Mouse (Mus musculus): ENCODE results near the gene Slc36a1. TPM values are rescaled to one million over a fixed set of nuclear protein-coding genes. Genes with fewer than 3 reads are reported as not detected.

Gene Slc36a1
- total RNA-seq, 1 experiment from 2014 or later: 2.7 TPM

DNA sequence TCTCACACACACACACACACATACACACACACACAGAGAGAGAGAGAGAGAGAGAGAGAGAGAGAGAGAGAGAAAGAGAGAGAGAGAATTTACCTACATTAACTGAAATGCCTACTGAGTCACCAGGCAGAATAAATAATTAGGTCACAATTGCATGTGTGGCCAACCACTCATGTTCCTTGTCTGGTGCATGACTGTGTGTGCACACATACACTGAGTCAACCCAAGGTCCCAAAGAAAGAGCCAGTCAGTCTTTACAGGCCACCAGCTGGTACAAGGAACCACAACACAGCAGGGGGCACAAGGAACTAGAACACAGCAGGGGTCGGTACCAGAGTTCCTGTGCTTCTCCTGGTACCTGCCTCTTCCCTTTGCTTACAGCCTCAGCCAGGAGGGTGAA lies 32.7 kb downstream of the Slc36a1 start:
- ATAC-seq (replicated peaks in 1 of 2; ENCODE audit: insufficient read depth in 1 of 2, low FRiP score in 2 of 2, low TSS enrichment in 1 of 2, low read depth in 1 of 2, poor library complexity in 2 of 2, severe bottlenecking in 2 of 2): no peak

DNA sequence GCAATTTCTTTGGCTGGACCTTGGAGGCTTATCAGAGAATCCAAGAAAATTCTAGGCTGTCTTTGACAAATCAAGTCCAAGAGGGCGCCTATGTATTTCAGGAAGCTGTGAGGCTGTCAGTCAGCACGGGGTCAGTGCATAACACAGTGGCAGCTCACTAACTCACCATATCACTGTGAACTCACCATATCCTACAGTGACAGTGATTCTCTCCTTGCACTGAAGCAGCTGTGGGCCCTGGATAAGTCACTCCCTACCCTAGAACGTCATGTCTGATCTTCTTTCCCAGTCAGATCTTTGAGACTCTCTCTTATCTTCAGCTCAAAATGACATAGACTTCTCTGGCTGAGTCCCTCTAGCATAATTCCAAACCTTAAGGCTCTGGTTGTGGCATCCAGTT lies 35.3 kb downstream of the Slc36a1 start:
- no peak for ATAC-seq (replicated peaks in 1 of 2; ENCODE audit: insufficient read depth in 1 of 2, low FRiP score in 2 of 2, low TSS enrichment in 1 of 2, low read depth in 1 of 2, poor library complexity in 2 of 2, severe bottlenecking in 2 of 2)

DNA sequence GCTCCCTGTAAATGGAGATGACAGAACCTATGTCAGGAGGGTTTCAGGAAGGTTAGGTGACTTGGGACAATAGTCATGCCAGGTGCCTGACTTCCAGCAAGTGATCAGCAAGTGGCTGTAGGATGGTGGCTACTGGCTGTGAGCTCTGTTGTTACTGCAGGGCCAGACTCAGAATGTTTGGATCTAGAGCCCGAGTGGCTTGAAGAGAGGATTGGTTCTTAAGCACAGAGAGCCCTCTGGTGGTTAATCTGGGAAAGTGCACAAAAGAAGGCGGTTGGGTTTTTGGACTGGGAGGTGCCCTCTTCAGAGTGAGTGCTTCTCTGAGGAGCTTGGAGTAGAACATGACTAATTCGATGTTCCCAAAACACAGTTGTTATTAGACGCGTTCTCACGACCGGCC lies 36.4 kb downstream of the Slc36a1 start:
- peak; percentile 76 to 84 for ATAC-seq (replicated peaks in 1 of 2; ENCODE audit: insufficient read depth in 1 of 2, low FRiP score in 2 of 2, low TSS enrichment in 1 of 2, low read depth in 1 of 2, poor library complexity in 2 of 2, severe bottlenecking in 2 of 2)

DNA sequence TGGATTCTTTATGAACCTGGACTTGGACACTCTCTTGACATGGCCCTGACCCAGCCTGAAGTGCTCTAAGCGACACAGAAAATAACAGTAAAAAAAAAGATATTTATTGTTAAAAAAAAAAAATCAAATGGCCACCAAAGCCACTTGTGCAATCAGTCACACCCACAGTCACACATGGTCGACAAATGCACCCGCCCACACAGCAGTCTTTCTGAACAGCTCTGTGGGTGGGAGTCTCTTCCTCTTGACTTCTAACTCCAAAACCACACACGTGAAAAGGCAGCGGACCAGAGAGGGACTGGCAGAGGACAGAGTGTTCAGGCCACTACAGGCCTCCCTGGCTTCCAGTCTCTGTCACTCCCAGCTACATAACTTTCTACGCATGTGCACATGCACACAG lies 46.4 kb downstream of the Slc36a1 start:
- 0 out of 4 replicates have a peak, but pooled peaks of 1 of the 2 experiments have one; percentile 49 for ATAC-seq (replicated peaks in 1 of 2; ENCODE audit: insufficient read depth in 1 of 2, low FRiP score in 2 of 2, low TSS enrichment in 1 of 2, low read depth in 1 of 2, poor library complexity in 2 of 2, severe bottlenecking in 2 of 2)

DNA sequence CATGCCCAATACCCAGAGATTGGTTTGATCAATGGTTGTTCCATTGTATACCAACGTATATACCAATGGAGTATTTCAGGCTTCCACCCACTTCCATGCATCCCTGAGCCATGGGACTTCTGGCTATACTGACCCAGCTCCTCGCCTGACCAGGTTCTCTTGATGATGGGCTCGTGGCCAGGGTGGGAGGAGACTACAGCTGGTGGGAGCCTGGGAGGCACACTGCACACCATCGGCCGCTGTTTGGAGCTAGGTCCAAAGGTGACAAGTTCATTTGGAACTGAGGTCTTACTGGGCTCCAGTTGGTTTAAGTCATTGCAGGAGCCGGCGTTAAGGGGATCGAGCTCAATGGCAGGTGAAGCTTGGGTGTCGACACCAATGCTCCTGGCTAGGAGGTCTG lies 49.2 kb downstream of the Slc36a1 start:
- no peak for ATAC-seq (replicated peaks in 1 of 2; ENCODE audit: insufficient read depth in 1 of 2, low FRiP score in 2 of 2, low TSS enrichment in 1 of 2, low read depth in 1 of 2, poor library complexity in 2 of 2, severe bottlenecking in 2 of 2)

DNA sequence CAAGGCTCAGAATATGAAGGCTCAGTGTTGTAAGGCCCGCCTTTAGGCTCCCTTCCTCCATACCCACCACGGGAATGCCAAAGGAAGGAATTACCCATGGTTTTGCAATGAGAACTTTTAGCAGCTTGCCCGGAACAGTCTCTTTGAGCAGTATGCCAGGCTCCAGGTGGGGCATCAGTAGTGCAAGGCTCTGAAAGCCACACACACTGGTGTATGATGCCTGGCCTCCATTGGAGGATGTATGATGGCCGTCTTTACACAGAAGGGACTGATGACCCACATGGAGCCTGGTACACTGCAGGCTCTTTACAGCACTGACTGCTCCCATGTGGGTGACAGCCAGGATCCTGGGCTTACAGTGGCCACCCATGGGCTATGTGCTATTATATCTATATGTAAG lies 57.0 kb downstream of the Slc36a1 start:
- no peak for ATAC-seq (replicated peaks in 1 of 2; ENCODE audit: insufficient read depth in 1 of 2, low FRiP score in 2 of 2, low TSS enrichment in 1 of 2, low read depth in 1 of 2, poor library complexity in 2 of 2, severe bottlenecking in 2 of 2)

DNA sequence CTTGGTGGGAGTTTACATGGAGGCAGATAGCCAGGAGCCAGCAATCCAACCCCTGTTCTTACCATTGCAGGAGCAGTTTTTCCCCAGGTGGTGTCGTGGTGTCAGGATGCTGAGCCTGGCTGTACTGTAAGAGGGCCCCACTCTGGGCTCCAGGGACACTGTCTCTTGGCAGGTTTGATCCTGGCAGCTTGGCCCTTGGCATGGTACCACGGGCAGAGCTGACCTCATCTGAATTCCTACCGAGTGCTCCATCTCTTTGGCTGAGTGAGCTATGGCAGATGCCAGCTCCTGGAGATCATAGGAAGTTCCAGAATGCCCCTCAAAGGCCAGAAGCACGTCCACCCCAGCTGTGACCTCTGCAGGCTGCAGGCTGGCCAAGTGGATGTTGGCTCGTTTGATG lies 57.9 kb downstream of the Slc36a1 start:
- ATAC-seq (replicated peaks in 1 of 2; ENCODE audit: insufficient read depth in 1 of 2, low FRiP score in 2 of 2, low TSS enrichment in 1 of 2, low read depth in 1 of 2, poor library complexity in 2 of 2, severe bottlenecking in 2 of 2): no peak

DNA sequence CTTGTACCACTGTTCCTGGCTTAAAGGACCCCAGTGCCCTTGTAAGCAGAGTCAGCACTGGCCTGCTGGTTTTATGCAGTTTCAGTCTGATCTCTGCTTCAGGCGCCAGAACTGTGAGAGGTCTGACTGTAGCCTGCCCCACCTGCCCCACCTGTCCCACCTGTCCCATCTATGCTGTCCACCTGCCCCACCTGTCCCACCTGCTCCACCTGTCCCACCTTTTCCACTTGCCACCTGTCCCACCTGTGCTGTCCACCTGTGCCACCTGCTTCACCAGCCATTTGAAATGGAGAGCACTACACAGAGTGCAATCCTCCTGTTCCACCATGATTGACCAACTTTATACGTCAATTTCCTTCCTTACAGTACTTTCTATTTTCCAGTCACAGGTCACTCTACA lies 60.2 kb downstream of the Slc36a1 start:
- no peak for ATAC-seq (replicated peaks in 1 of 2; ENCODE audit: insufficient read depth in 1 of 2, low FRiP score in 2 of 2, low TSS enrichment in 1 of 2, low read depth in 1 of 2, poor library complexity in 2 of 2, severe bottlenecking in 2 of 2)

DNA sequence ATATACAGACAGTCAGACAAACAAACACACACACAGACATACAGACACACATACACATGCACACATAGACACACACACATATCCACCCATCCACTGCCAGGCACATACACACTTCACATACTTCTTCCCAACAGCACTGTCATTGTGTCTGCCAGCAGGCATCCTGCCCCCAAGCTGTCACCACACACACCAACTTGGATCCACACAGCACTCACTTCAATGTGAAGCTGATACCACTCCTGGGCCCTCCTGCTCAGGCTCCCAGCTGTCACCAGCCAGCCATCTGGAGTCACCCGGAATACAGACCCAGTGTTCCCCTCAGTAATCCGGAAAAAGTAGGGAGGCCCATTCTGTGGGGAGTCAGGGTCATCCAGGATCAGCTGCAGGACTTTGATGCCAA lies 61.5 kb downstream of the Slc36a1 start:
- ATAC-seq (replicated peaks in 1 of 2; ENCODE audit: insufficient read depth in 1 of 2, low FRiP score in 2 of 2, low TSS enrichment in 1 of 2, low read depth in 1 of 2, poor library complexity in 2 of 2, severe bottlenecking in 2 of 2): no peak

DNA sequence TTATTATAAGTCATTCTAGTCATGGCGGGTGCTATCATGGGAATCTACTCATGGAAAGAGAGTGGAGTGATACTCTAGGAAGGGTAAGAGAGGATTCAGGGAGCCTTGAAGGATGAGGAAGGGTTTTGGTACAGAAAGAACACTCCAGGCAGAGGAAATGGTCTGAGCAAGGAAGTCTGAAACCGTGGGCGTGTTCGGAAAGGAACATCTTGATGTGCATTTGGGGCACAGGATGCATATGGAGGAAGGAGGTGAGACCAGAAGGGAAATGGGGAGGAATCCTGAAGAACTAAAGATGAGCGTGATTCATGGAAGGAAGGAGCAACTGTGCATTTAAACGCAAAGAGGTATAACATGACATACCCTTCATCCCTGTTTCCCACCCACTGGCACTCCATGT lies 64.4 kb downstream of the Slc36a1 start:
- ATAC-seq (replicated peaks in 1 of 2; ENCODE audit: insufficient read depth in 1 of 2, low FRiP score in 2 of 2, low TSS enrichment in 1 of 2, low read depth in 1 of 2, poor library complexity in 2 of 2, severe bottlenecking in 2 of 2): no peak

DNA sequence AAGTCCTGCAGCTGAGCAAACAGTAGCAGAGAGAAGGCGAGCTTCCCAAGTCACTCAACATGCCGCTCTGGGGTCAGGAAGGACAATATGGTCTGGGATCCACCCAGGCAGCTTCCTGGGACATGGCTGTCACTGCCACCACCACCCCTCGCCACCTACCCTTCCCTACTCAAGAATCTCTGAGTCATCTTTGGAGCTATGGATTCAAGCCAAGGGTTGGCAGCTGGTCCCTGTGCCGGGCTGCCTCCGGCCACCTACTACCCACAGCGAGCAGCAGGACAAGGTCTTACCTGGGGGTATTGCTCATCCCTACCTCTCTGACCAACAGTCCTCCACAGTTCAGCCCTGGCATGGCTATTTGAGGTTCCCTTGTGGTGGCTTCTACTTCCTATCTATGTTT lies 70.6 kb downstream of the Slc36a1 start:
- ATAC-seq (replicated peaks in 1 of 2; ENCODE audit: insufficient read depth in 1 of 2, low FRiP score in 2 of 2, low TSS enrichment in 1 of 2, low read depth in 1 of 2, poor library complexity in 2 of 2, severe bottlenecking in 2 of 2): no peak

Other genes starting within 250 kb of the Slc36a1 start
- 26.6 and 44.4 TPM in 2 replicates for gene Tnip1, start 241.4 kb upstream of the Slc36a1 start, total RNA-seq (2017)
- gene Anxa6, start 170.9 kb upstream of the Slc36a1 start, total RNA-seq (2017): 62.0 and 69.8 TPM in 2 replicates
- gene Ccdc69, start 126.2 kb upstream of the Slc36a1 start, total RNA-seq (2017): 47.6 and 48.7 TPM in 2 replicates
- 70.1 and 79.8 TPM in 2 replicates for gene Gm2a, start 106.2 kb upstream of the Slc36a1 start, total RNA-seq (2017)
- not detected in 2 replicates for gene Slc36a3, start 52.6 kb upstream of the Slc36a1 start, total RNA-seq (2017)
- gene Slc36a2, start 19.3 kb upstream of the Slc36a1 start, total RNA-seq (2017): not detected in 2 replicates
- gene Fat2, start 132.2 kb downstream of the Slc36a1 start, total RNA-seq (2017): 0.15 and 0.19 TPM in 2 replicates
- gene Sparc, start 218.8 kb downstream of the Slc36a1 start, total RNA-seq (2017): 0.13 and 1.6 TPM in 2 replicates